Mouse (Mus musculus): ENCODE data around the gene Slc9a8. TPM values are rescaled to one million over a fixed set of nuclear protein-coding genes. Genes with fewer than 3 reads are reported as not detected.

Slc9a8 gene
- polyA plus RNA-seq, 1 experiment from 2014 or later, result 21.6 TPM

DNA sequence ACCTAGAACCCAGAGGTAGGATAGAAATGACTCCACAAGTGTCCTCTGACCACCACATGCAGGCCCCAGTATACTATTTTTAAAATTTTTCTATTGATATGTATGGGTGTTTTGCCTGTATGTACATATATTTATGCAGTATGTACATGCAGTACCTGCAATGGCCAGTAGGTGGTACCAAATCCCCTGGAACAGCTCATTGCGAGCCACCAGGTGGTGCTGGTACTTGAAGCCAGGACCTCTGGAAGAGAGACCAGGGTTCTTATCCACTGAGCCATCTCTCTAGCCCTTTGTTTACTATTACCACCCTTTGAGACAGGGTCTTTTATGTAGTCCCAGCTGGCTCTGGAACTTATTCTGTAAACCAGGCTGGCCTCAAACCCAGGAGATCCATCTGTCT lies 2.3 kb upstream of the Slc9a8 start:
- no peaks in the 10 kb centered on the region; the same call in 1 of the 2 replicates for H3K36me3 ChIP-seq (ENCODE audit: control insufficient read depth, insufficient read depth, low read length)
- WGBS (ENCODE audit: insufficient replicate concordance), result 32% methylated on average over 1 of the region's 1 CpGs

GRCm38 (mm10) chr2:167420811-167421241 lies 686 bp upstream of the Slc9a8 start:
- peaks cover 6% of the 10 kb centered on the region for H3K36me3 ChIP-seq (ENCODE audit: control insufficient read depth, insufficient read depth, low read length)
- WGBS (ENCODE audit: insufficient replicate concordance), result 16% methylated on average over 10 of the region's 10 CpGs
- ATAC-seq (replicated peaks; ENCODE audit: insufficient number of reproducible peaks, low FRiP score, low TSS enrichment), result no peak

More for the DNA sequence above, 2.3 kb upstream of the Slc9a8 start:
- Histone ChIP-seq H3K4me2 (no peak overlapping the region), H3K9me3 (replicated peaks; ENCODE audit: control insufficient read depth, low read length) (no peaks in the 10 kb centered on the region), H3K27ac (ENCODE audit: low read depth, low read length) (no peak overlapping the region), H3K27me3 (ENCODE audit: control insufficient read depth, insufficient read depth, low read length) (no peaks in the 10 kb centered on the region), H3K4me1 (ENCODE audit: control insufficient read depth, insufficient read depth, low read length) (peaks cover 13% of the 10 kb centered on the region), H3K9ac (ENCODE audit: low read depth, low read length) (no peak overlapping the region), H3K4me3 (ENCODE audit: low read depth, low read length) (no peak overlapping the region)
- ATAC-seq (replicated peaks; ENCODE audit: insufficient number of reproducible peaks, low FRiP score, low TSS enrichment), result no peak

DNA sequence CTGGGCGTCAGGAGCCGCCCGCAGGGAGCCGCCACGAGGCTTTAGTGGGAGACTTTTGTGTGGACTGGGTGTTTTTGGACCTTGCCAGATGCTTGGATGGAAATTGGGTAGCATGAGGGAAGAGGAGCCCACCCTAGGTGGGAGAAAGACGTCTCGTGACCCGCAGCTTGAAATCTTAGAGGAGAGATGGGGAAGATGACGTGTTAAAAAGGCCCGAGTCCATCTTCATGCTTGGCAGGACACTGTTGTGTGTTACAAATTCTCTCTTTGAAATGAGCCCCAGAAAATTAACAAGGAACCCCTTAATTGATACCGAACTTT lies 598 bp downstream of the Slc9a8 start:
- H3K9me3 ChIP-seq (replicated peaks; ENCODE audit: control insufficient read depth, low read length), result no peaks in the 10 kb centered on the region
- peaks cover 15% of the 10 kb centered on the region for H3K36me3 ChIP-seq (ENCODE audit: control insufficient read depth, insufficient read depth, low read length)
- peak overlapping the region; percentile 89 for H3K4me2 ChIP-seq
- ATAC-seq (replicated peaks; ENCODE audit: insufficient number of reproducible peaks, low FRiP score, low TSS enrichment), result no peak
- no peaks in the 10 kb centered on the region for H3K27me3 ChIP-seq (ENCODE audit: control insufficient read depth, insufficient read depth, low read length)
- peak overlapping the region; percentile 99 for H3K9ac ChIP-seq (ENCODE audit: low read depth, low read length)
- H3K4me3 ChIP-seq (ENCODE audit: low read depth, low read length), result peak overlapping the region; percentile 90
- H3K4me1 ChIP-seq (ENCODE audit: control insufficient read depth, insufficient read depth, low read length), result peaks cover 13% of the 10 kb centered on the region
- peak overlapping the region; percentile 98 for H3K27ac ChIP-seq (ENCODE audit: low read depth, low read length)
- WGBS (ENCODE audit: insufficient replicate concordance), result 5% methylated on average over 11 of the region's 11 CpGs

More at GRCm38 (mm10) chr2:167420811-167421241, 686 bp upstream of the Slc9a8 start:
- H3K4me2 ChIP-seq, result peak overlapping the region; percentile 89
- peak overlapping the region; percentile 99 for H3K9ac ChIP-seq (ENCODE audit: low read depth, low read length)
- peak overlapping the region; percentile 90 for H3K4me3 ChIP-seq (ENCODE audit: low read depth, low read length)
- no peaks in the 10 kb centered on the region for H3K27me3 ChIP-seq (ENCODE audit: control insufficient read depth, insufficient read depth, low read length)
- peak overlapping the region; percentile 98 for H3K27ac ChIP-seq (ENCODE audit: low read depth, low read length)
- H3K4me1 ChIP-seq (ENCODE audit: control insufficient read depth, insufficient read depth, low read length), result peaks cover 13% of the 10 kb centered on the region
- no peaks in the 10 kb centered on the region for H3K9me3 ChIP-seq (replicated peaks; ENCODE audit: control insufficient read depth, low read length)

DNA sequence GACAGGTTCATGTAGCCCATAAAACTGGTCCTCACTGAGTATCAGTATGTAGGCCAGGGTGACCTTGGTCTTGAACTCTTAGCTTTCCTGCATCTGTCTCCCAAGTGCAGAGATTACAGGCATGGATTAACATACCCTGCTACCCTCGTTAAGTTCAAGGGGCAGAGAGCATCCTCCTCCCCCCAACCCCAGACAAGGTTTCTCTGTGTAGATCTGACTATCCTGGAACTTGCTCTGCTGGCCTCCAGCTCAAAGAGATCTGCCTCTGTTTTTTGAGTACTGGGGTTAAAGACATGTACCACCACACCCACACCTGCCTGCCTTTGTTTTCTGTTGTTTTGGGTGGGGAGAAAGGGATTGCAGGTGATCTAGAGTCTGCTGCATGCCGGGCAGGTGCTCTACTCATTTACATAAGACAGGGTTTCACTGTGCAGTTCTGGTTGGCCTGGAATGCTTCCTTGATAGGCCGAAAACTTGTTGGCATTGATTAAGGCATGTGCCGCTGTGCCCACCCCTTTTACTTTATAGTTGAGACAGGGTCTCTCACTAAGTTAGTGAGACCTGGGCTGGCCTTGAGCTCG lies 1.6 kb downstream of the Slc9a8 start:
- no peak overlapping the region for H3K27ac ChIP-seq (ENCODE audit: low read depth, low read length)
- H3K4me1 ChIP-seq (ENCODE audit: control insufficient read depth, insufficient read depth, low read length), result peaks cover 13% of the 10 kb centered on the region
- H3K27me3 ChIP-seq (ENCODE audit: control insufficient read depth, insufficient read depth, low read length), result no peaks in the 10 kb centered on the region
- H3K9ac ChIP-seq (ENCODE audit: low read depth, low read length), result no peak overlapping the region
- no peak for ATAC-seq (replicated peaks; ENCODE audit: insufficient number of reproducible peaks, low FRiP score, low TSS enrichment)
- H3K4me2 ChIP-seq, result peak overlapping the region; percentile 89; the same call in 1 of the 2 replicates
- H3K4me3 ChIP-seq (ENCODE audit: low read depth, low read length), result no peak overlapping the region
- 92% methylated on average over 5 of the region's 5 CpGs for WGBS (ENCODE audit: insufficient replicate concordance)
- no peaks in the 10 kb centered on the region for H3K9me3 ChIP-seq (replicated peaks; ENCODE audit: control insufficient read depth, low read length)
- H3K36me3 ChIP-seq (ENCODE audit: control insufficient read depth, insufficient read depth, low read length), result peaks cover 15% of the 10 kb centered on the region

DNA sequence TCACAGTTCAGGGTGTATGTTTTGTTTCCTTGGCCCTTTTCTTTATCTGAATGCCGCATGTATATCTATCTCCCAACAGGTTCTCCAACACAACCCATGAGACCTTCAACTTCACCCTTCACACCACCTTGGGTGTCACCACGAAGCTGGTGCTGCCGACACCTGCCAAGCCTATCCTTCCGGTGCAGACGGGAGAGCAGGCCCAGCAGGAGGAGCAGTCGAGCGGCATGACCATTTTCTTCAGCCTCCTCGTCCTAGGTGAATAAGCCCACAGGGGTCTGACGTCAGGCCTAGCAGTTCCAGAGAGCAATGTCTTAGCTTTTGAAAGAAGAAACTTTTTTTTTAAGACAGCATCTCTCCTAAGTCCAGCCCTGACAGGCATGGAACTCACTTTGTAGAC lies 2.5 kb downstream of the Slc9a8 start:
- no peak for ATAC-seq (replicated peaks; ENCODE audit: insufficient number of reproducible peaks, low FRiP score, low TSS enrichment)
- Histone ChIP-seq H3K9me3 (replicated peaks; ENCODE audit: control insufficient read depth, low read length) (no peaks in the 10 kb centered on the region), H3K4me3 (ENCODE audit: low read depth, low read length) (no peak overlapping the region), H3K36me3 (ENCODE audit: control insufficient read depth, insufficient read depth, low read length) (peaks cover 15% of the 10 kb centered on the region), H3K4me1 (ENCODE audit: control insufficient read depth, insufficient read depth, low read length) (peaks cover 13% of the 10 kb centered on the region), H3K27ac (ENCODE audit: low read depth, low read length) (no peak overlapping the region; the same call in 1 of the 2 replicates), H3K4me2 (no peak overlapping the region), H3K27me3 (ENCODE audit: control insufficient read depth, insufficient read depth, low read length) (no peaks in the 10 kb centered on the region), H3K9ac (ENCODE audit: low read depth, low read length) (no peak overlapping the region)
- 81% methylated on average over 9 of the region's 9 CpGs for WGBS (ENCODE audit: insufficient replicate concordance)

- Histone ChIP-seq H3K9ac (ENCODE audit: low read depth, low read length) (no peak overlapping the region), H3K9me3 (replicated peaks; ENCODE audit: control insufficient read depth, low read length) (no peaks in the 10 kb centered on the region), H3K36me3 (ENCODE audit: control insufficient read depth, insufficient read depth, low read length) (peaks cover 15% of the 10 kb centered on the region), H3K4me3 (ENCODE audit: low read depth, low read length) (no peak overlapping the region), H3K27me3 (ENCODE audit: control insufficient read depth, insufficient read depth, low read length) (no peaks in the 10 kb centered on the region), H3K4me2 (no peak overlapping the region), H3K4me1 (ENCODE audit: control insufficient read depth, insufficient read depth, low read length) (peaks cover 13% of the 10 kb centered on the region), H3K27ac (ENCODE audit: low read depth, low read length) (no peak overlapping the region; the same call in 1 of the 2 replicates)
- ATAC-seq (replicated peaks; ENCODE audit: insufficient number of reproducible peaks, low FRiP score, low TSS enrichment), result no peak
- 87% methylated on average over 3 of the region's 3 CpGs for WGBS (ENCODE audit: insufficient replicate concordance)
Measured at GRCm38 (mm10) chr2:167424516-167424915, 3.0 kb downstream of the Slc9a8 start.

DNA sequence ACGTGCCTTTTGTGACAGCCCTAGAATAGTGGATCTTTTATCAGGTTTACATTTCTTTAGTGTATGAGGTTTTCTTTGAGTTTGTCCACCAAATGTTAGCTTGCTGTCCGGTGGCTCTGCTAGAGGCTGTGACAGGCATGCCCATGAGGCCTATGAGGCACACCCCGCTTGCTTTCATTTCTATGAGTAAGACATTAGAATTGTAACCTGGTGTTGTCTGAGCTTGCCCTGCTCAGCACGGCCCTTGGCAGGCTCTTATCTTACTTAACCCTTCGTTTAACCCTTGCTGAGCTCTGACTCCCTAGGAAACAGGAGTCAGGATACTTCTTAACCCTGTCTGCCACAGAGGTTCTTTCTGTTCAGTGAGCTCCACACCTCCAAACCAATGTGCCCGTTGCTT lies 3.9 kb downstream of the Slc9a8 start:
- Histone ChIP-seq H3K36me3 (ENCODE audit: control insufficient read depth, insufficient read depth, low read length) (peaks cover 15% of the 10 kb centered on the region), H3K27ac (ENCODE audit: low read depth, low read length) (no peak overlapping the region), H3K9me3 (replicated peaks; ENCODE audit: control insufficient read depth, low read length) (no peaks in the 10 kb centered on the region), H3K4me1 (ENCODE audit: control insufficient read depth, insufficient read depth, low read length) (peaks cover 12% of the 10 kb centered on the region), H3K9ac (ENCODE audit: low read depth, low read length) (peak overlapping the region; percentile 52; the same call in 1 of the 2 replicates), H3K4me2 (no peak overlapping the region), H3K27me3 (ENCODE audit: control insufficient read depth, insufficient read depth, low read length) (no peaks in the 10 kb centered on the region), H3K4me3 (ENCODE audit: low read depth, low read length) (no peak overlapping the region)
- no peak for ATAC-seq (replicated peaks; ENCODE audit: insufficient number of reproducible peaks, low FRiP score, low TSS enrichment)
- WGBS (ENCODE audit: insufficient replicate concordance), result 67% methylated on average over 6 of the region's 6 CpGs

DNA sequence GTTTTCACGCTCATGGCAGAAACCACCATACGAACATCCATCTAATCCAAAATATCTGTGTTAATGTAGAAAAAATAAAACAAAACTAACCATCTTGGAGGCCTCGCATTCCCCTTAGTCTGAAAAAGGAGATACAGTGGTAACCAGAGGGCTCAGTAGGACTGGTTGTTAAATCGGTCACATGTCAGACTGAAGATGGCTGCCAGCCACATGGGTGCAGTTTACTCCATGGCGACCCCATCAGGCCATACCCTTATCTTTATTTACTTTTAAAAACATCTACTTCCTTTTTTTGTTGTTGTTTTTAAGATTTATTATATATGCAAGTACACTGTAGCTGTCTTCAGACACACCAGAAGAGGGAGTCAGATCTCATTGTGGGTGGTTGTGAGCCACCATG lies 8.1 kb downstream of the Slc9a8 start:
- 92% methylated on average over 5 of the region's 5 CpGs for WGBS (ENCODE audit: insufficient replicate concordance)
- Histone ChIP-seq H3K4me2 (no peak overlapping the region), H3K27ac (ENCODE audit: low read depth, low read length) (no peak overlapping the region), H3K36me3 (ENCODE audit: control insufficient read depth, insufficient read depth, low read length) (peaks cover 15% of the 10 kb centered on the region), H3K27me3 (ENCODE audit: control insufficient read depth, insufficient read depth, low read length) (no peaks in the 10 kb centered on the region), H3K4me3 (ENCODE audit: low read depth, low read length) (no peak overlapping the region), H3K9ac (ENCODE audit: low read depth, low read length) (no peak overlapping the region), H3K4me1 (ENCODE audit: control insufficient read depth, insufficient read depth, low read length) (no peaks in the 10 kb centered on the region), H3K9me3 (replicated peaks; ENCODE audit: control insufficient read depth, low read length) (no peaks in the 10 kb centered on the region)
- no peak for ATAC-seq (replicated peaks; ENCODE audit: insufficient number of reproducible peaks, low FRiP score, low TSS enrichment)
